Mouse (Mus musculus) retina, postnatal 1 day (tissue): ENCODE measurements around the gene Syde2.

Experiments
- DNase-seq: peaks from one replicate; pipeline ENCODE4 v3.0.0-alpha.2; 2012

Syde2 gene

GRCm38 (mm10) chr3:146058263-146058662 lies 70.6 kb downstream of the Syde2 start:
- peak; percentile 75 for DNase-seq

DNA sequence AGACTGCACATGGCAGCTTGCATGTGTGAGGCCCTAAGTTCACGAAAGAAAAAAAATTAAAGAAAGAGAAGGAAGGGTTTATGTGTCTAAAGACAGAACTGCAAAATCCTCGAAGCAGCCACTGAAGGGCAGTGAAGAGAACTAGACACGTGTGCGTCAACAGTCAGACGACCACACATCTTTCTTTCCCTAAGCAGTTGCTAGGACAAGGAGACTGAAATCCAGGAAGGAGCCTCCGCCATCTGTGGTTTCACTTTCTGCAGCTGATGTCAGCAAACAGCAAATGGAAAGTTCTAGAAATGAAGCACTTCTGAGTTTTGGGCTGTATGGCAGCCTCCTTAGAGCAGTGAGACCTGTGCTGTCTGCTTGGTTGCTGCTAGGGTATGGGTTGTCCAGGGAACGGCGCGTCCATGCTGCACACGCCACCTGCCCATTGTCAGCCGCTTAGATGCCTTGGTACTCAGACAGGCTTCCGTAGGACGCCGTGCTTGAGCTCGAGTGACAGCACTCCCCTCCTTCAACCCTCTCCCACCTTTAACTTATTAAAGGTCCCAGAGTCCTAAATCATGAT lies 71.8 kb downstream of the Syde2 start:
- DNase-seq: no peak

GRCm38 (mm10) chr3:146063146-146063545 lies 75.5 kb downstream of the Syde2 start:
- DNase-seq: no peak

DNA sequence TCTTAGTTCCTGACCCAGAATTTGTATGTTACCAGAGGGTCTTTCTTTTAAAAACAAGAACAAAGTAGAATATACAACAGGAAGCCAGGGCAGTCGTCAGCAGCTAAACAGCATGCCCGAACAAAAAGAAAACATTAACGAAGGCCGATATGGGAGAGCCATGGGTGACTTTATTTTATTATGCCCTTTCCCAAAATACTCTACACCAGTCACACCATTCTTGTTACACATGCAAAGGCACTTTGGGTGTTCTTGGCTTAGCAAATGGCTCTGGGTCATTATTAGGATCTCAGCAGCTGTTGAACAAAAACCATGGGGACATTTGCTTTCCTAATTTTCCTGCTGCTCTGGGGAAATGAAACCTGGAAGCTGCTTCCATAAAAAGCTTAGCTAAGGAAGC lies 81.6 kb downstream of the Syde2 start:
- no peak for DNase-seq
